Mouse (Mus musculus) forebrain, embryonic 15.5 days (tissue): Measurements from ENCODE around the gene Aknad1. TPM values are rescaled to one million over a fixed set of nuclear protein-coding genes. Genes with fewer than 3 reads are reported as not detected.
A peak's percentile ranks its signal among the peaks of the same experiment; 100 is the strongest.

Experiments
- ATAC-seq: fragments of 200-750 bp; cut with Nextera tagmentation; replicated peaks from 2 replicates; pipeline ENCODE4 v1.8.0; 2017; ENCODE audit warnings: mild to moderate bottlenecking, moderate TSS enrichment, moderate library complexity
- H3K27ac ChIP-seq: fragments of 300-500 bp; sonication (generic); replicated peaks from 2 replicates; pipeline ENCODE4 v1.5.1; 2015; ENCODE audit warnings: mild to moderate bottlenecking, inconsistent platforms
- H3K27me3 ChIP-seq: fragments of 300-500 bp; sonication (generic); 2 replicates; pipeline ENCODE4 v1.6.1; 2015; ENCODE audit warnings: inconsistent platforms
- H3K36me3 ChIP-seq: fragments of 300-500 bp; sonication (generic); 2 replicates; pipeline ENCODE4 v1.6.1; 2015; ENCODE audit warnings: mild to moderate bottlenecking, inconsistent platforms
- H3K4me1 ChIP-seq: fragments of 300-500 bp; sonication (generic); 2 replicates; pipeline ENCODE4 v1.6.1; 2015; ENCODE audit warnings: inconsistent platforms
- H3K4me2 ChIP-seq: fragments of 300-500 bp; sonication (generic); replicated peaks from 2 replicates; pipeline ENCODE4 v1.6.1; 2015; ENCODE audit warnings: mild to moderate bottlenecking, inconsistent platforms
- H3K4me3 ChIP-seq: fragments of 300-500 bp; sonication (generic); 2 replicates; pipeline ENCODE4 v1.5.1; 2015; ENCODE audit warnings: mild to moderate bottlenecking, inconsistent platforms
- H3K9ac ChIP-seq: fragments of 300-500 bp; sonication (generic); replicated peaks from 2 replicates; pipeline ENCODE4 v1.6.1; 2015; ENCODE audit warnings: mild to moderate bottlenecking, inconsistent platforms
- H3K9me3 ChIP-seq: fragments of 300-500 bp; sonication (generic); 2 replicates; pipeline ENCODE4 v1.6.1; 2016; ENCODE audit warnings: inconsistent platforms
- WGBS: fragments of 180-500 bp; shearing (Covaris S2); methylation state at CpG from one replicate; pipeline ENCODE4 v1.1.7; 2015; ENCODE audit warnings: mixed read lengths; 5-methylcytosine and 5-hydroxymethylcytosine counted together
- polyA plus RNA-seq: library from polyadenylated mRNA; unstranded; fragments of >200 nt; fragmentation: Nextera tagmentation; extraction: Ambion mirVana; gene quantifications from 2 replicates; pipeline ENCODE4 v1.2.1, GENCODE M21; 2015

Aknad1 gene
- polyA plus RNA-seq, 1 experiment from 2014 or later: not detected

GRCm38 (mm10) chr3:108772211-108772610 lies 32.8 kb downstream of the Aknad1 start:
- H3K4me2 ChIP-seq: no peak overlapping the region
- no peak for ATAC-seq
- H3K27ac ChIP-seq: no peak overlapping the region
- no peaks in the 10 kb centered on the region for H3K27me3 ChIP-seq
- H3K36me3 ChIP-seq: no peaks in the 10 kb centered on the region
- peaks cover 6% of the 10 kb centered on the region; the same call in 1 of the 2 replicates for H3K4me1 ChIP-seq
- H3K4me3 ChIP-seq: no peak overlapping the region
- H3K9ac ChIP-seq: no peak overlapping the region
- no peaks in the 10 kb centered on the region for H3K9me3 ChIP-seq
- 89% methylated on average over 13 of the region's 13 CpGs for WGBS

GRCm38 (mm10) chr3:108772811-108773210 lies 33.4 kb downstream of the Aknad1 start:
- no peaks in the 10 kb centered on the region for H3K27me3 ChIP-seq
- H3K4me1 ChIP-seq: peaks cover 6% of the 10 kb centered on the region; the same call in 1 of the 2 replicates
- H3K36me3 ChIP-seq: no peaks in the 10 kb centered on the region
- no peak overlapping the region for H3K4me2 ChIP-seq
- H3K27ac ChIP-seq: no peak overlapping the region
- no peak for ATAC-seq
- no peaks in the 10 kb centered on the region for H3K9me3 ChIP-seq
- H3K9ac ChIP-seq: no peak overlapping the region
- no peak overlapping the region for H3K4me3 ChIP-seq
- 87% methylated on average over 3 of the region's 3 CpGs for WGBS

- H3K4me3 ChIP-seq: no peak overlapping the region
- no peak overlapping the region for H3K27ac ChIP-seq
- WGBS: 71% methylated on average over 4 of the region's 4 CpGs
- no peaks in the 10 kb centered on the region for H3K27me3 ChIP-seq
- peaks cover 4% of the 10 kb centered on the region for H3K4me1 ChIP-seq
- no peaks in the 10 kb centered on the region for H3K36me3 ChIP-seq
- no peaks in the 10 kb centered on the region for H3K9me3 ChIP-seq
- no peak for ATAC-seq
- H3K9ac ChIP-seq: no peak overlapping the region
- H3K4me2 ChIP-seq: no peak overlapping the region
These were observed 39.5 kb downstream of the Aknad1 start for GRCm38 (mm10) chr3:108778761-108779540.

DNA sequence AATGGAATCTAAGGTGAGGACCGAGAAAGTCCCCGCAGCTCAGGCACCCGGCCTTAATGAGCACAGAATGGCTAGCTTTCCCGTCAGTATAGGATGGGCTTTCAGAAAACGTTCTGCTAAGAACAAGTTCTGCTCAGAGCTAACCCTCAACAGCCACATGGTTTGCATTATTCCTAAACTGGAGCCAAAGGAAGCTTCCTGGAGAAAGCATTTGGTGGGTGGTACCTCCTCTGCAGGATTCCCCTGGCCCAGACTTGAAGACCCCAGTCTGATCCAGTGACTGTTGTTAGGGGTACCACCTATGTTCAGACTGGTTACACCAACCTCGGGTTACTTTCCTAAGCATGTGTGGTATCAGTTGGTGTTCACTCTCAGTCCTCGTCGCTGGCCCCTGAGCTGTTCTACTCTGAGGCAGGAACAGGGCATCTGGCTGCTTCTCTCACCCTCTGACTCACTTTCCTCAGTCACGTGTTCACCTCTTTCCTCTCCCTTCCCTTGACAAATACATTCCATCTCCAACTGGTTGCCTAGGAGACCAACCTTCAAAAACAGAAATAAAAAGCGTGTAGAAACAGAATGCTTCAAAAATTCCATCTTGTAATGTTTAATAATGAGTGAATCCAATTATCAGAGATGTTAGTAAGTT lies 41.9 kb downstream of the Aknad1 start:
- no peak overlapping the region for H3K9ac ChIP-seq
- no peaks in the 10 kb centered on the region for H3K9me3 ChIP-seq
- peaks cover 4% of the 10 kb centered on the region for H3K4me1 ChIP-seq
- no peaks in the 10 kb centered on the region for H3K27me3 ChIP-seq
- no peak overlapping the region for H3K27ac ChIP-seq
- no peak overlapping the region for H3K4me2 ChIP-seq
- no peaks in the 10 kb centered on the region for H3K36me3 ChIP-seq
- ATAC-seq: 0 out of 2 replicates have a peak, but pooled peaks have one; percentile 41
- WGBS: 63% methylated on average over 10 of the region's 10 CpGs
- no peak overlapping the region for H3K4me3 ChIP-seq

- H3K4me2 ChIP-seq: no peak overlapping the region
- no peaks in the 10 kb centered on the region for H3K36me3 ChIP-seq
- 71% methylated on average over 5 of the region's 5 CpGs for WGBS
- no peaks in the 10 kb centered on the region for H3K27me3 ChIP-seq
- ATAC-seq: no peak
- no peak overlapping the region for H3K9ac ChIP-seq
- H3K4me1 ChIP-seq: peaks cover 4% of the 10 kb centered on the region
- H3K9me3 ChIP-seq: no peaks in the 10 kb centered on the region
- H3K27ac ChIP-seq: no peak overlapping the region
- no peak overlapping the region for H3K4me3 ChIP-seq
These were observed 42.4 kb downstream of the Aknad1 start for GRCm38 (mm10) chr3:108781884-108782270.

DNA sequence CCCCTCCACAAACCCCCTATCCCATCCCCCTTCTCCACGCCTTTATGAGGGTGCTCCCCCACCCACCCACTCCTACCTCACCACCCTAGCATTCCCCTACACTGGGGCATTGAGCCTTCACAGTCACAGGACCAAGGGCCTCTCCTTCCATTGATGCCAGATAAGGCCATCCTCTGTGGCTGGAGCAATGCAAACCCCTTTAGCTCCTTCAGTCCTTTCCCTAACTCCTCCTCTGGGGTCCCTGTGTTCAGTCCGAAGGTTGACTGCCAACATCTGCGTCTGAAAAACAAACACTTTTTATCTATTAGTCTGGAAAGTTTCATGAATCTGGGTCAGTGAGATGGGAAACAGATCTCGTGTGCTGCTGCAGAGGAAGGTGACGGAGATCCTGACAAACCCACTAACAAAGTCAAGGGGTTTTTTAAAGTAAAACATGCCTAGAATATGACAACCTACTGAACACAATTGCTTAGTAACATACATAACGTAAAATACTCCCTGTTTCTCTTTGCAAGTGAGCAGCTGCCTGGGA lies 43.0 kb downstream of the Aknad1 start:
- ATAC-seq: no peak
- peaks cover 4% of the 10 kb centered on the region for H3K4me1 ChIP-seq
- no peaks in the 10 kb centered on the region for H3K27me3 ChIP-seq
- no peak overlapping the region for H3K4me3 ChIP-seq
- no peaks in the 10 kb centered on the region for H3K36me3 ChIP-seq
- no peaks in the 10 kb centered on the region for H3K9me3 ChIP-seq
- no peak overlapping the region for H3K27ac ChIP-seq
- no peak overlapping the region for H3K9ac ChIP-seq
- 82% methylated on average over 6 of the region's 6 CpGs for WGBS
- H3K4me2 ChIP-seq: no peak overlapping the region

GRCm38 (mm10) chr3:108786520-108786919 lies 47.1 kb downstream of the Aknad1 start:
- H3K9me3 ChIP-seq: no peaks in the 10 kb centered on the region
- 73% methylated on average over 6 of the region's 6 CpGs for WGBS

GRCm38 (mm10) chr3:108787754-108788454 lies 48.4 kb downstream of the Aknad1 start:
- H3K9ac ChIP-seq: no peak overlapping the region
- 83% methylated on average over 12 of the region's 12 CpGs for WGBS
- no peaks in the 10 kb centered on the region for H3K9me3 ChIP-seq
- ATAC-seq: no peak; the same call in 1 of the 2 replicates
- H3K4me2 ChIP-seq: no peak overlapping the region
- H3K27ac ChIP-seq: no peak overlapping the region
- H3K36me3 ChIP-seq: no peaks in the 10 kb centered on the region
- H3K4me3 ChIP-seq: no peak overlapping the region
- H3K27me3 ChIP-seq: no peaks in the 10 kb centered on the region
- H3K4me1 ChIP-seq: 0 out of 2 replicates have a peak, but pooled peaks cover 7% of the 10 kb centered on the region

More at GRCm38 (mm10) chr3:108786520-108786919, 47.1 kb downstream of the Aknad1 start:
- Histone ChIP-seq H3K36me3 (no peaks in the 10 kb centered on the region), H3K4me1 (peaks cover 8% of the 10 kb centered on the region), H3K4me3 (no peak overlapping the region), H3K4me2 (no peak overlapping the region), H3K9ac (no peak overlapping the region), H3K27ac (no peak overlapping the region), H3K27me3 (no peaks in the 10 kb centered on the region)
- ATAC-seq: no peak

GRCm38 (mm10) chr3:108788455-108788794 lies 49.0 kb downstream of the Aknad1 start:
- H3K4me3 ChIP-seq: no peak overlapping the region
- 93% methylated on average over 4 of the region's 4 CpGs for WGBS
- H3K4me2 ChIP-seq: no peak overlapping the region
- H3K27me3 ChIP-seq: no peaks in the 10 kb centered on the region
- no peaks in the 10 kb centered on the region for H3K36me3 ChIP-seq
- 0 out of 2 replicates have a peak, but pooled peaks cover 7% of the 10 kb centered on the region for H3K4me1 ChIP-seq
- H3K9ac ChIP-seq: no peak overlapping the region
- ATAC-seq: no peak; the same call in 1 of the 2 replicates
- no peak overlapping the region for H3K27ac ChIP-seq
- H3K9me3 ChIP-seq: no peaks in the 10 kb centered on the region

DNA sequence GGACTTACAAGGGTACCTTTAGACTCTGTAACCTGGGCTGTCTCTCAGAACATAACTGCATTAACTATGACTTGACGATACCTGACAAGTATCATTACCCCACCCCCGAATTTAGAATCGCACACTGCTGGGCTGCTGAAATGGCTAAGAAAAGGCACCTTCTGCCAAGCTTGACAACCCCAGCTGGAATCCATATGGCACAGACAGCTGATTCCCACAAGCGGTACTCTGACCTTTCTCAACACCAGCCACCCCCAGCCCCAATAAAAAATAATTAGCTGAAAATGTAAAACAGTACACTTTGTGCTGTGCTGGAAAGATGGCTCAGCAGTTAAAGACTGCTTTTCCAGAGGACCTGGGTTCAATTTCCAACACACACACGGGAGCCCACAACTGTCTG lies 49.8 kb downstream of the Aknad1 start:
- Histone ChIP-seq H3K4me2 (no peak overlapping the region), H3K4me1 (0 out of 2 replicates have a peak, but pooled peaks cover 7% of the 10 kb centered on the region), H3K27me3 (no peaks in the 10 kb centered on the region), H3K27ac (no peak overlapping the region), H3K9me3 (no peaks in the 10 kb centered on the region), H3K9ac (no peak overlapping the region), H3K4me3 (no peak overlapping the region), H3K36me3 (no peaks in the 10 kb centered on the region)
- ATAC-seq: no peak
- WGBS: 66% methylated on average over 5 of the region's 5 CpGs

- Histone ChIP-seq H3K36me3 (no peaks in the 10 kb centered on the region), H3K4me1 (0 out of 2 replicates have a peak, but pooled peaks cover 7% of the 10 kb centered on the region), H3K27ac (no peak overlapping the region), H3K27me3 (no peaks in the 10 kb centered on the region), H3K9me3 (no peaks in the 10 kb centered on the region), H3K9ac (no peak overlapping the region), H3K4me3 (no peak overlapping the region), H3K4me2 (no peak overlapping the region)
- no peak for ATAC-seq
- 84% methylated on average over 3 of the region's 3 CpGs for WGBS
These were observed 51.0 kb downstream of the Aknad1 start for GRCm38 (mm10) chr3:108790499-108790898.
